Mouse (Mus musculus) G1E-ER4 (cell line): ENCODE results near the gene Pcbp3. TPM values are rescaled to one million over a fixed set of nuclear protein-coding genes. Genes with fewer than 3 reads are reported as not detected.

Experiments
- GATA1 ChIP-seq: IDR thresholded peaks from one replicate; pipeline ENCODE4 v1.8.0; 2012; ENCODE audit warnings: low read length, inconsistent platforms
- polyA plus RNA-seq: library from polyadenylated mRNA; stranded (reverse); fragments of >175 nt; gene quantifications from 2 replicates; pipeline ENCODE4 v1.2.3, GENCODE M21; 2012

The Pcbp3 gene
- polyA plus RNA-seq, 1 experiment: 0.31 TPM

GRCm38 (mm10) chr10:76832841-76833240 lies 128.8 kb downstream of the Pcbp3 start:
- TF ChIP-seq GATA1: no peak

DNA sequence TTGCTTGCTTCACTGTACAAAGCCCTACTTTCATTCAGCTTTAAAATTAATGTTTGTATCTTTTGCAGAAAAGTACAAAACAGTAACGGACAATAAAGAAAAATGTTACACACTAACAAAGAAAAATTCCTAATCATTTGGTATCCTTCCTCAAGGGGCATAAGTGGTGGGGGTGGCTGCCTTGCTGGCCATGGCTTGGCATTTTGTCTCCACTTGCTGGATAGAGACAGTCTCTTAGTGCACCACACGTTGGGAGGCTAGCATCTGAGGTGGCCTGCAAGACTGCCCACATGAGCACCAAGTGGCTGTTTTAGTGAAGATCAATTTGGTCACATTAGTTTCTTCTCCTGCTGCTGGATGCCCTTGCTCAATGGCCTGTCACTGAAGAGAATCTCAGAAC lies 129.8 kb downstream of the Pcbp3 start:
- no peak for TF ChIP-seq GATA1

- TF ChIP-seq GATA1: no peak
Measured at GRCm38 (mm10) chr10:76831151-76831550, 130.5 kb downstream of the Pcbp3 start.

DNA sequence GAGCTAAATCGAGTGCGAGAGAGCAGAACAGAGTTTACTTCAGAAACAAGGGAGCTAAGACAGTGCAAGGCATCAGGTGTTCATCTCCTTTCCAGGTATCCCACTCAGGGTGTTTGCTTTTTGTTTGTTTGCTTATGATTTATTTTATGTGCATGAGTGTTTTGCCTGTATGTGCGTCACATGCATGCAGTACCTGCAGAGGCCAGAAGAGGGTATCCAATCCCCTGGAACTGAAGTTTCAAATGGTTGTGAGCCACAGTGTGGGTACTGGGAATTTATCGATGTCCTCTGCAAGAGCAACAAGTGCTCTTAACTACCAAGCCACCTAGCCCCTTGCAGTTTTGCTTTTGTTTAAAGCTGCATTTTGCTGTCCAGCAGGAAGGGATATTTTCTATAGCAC lies 132.8 kb downstream of the Pcbp3 start:
- TF ChIP-seq GATA1: no peak

DNA sequence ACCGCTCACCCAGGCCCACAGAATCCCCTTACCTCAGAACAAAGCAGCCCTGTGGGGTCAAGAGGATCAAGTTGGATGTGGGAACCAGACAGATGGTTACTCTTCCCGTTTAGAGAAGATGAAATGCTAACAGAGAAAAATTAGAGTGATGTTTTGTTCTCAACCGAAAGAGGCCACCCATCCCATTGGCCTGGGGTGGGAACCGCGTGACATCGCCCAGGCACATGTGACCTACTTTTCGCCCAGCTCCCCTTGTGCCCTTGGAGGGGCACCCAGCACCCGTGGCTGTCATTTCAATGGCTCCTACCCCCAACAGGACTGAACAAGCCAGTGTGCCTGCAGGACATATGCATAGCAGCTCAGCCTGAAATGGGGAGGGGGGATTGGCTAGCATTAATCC lies 139.0 kb downstream of the Pcbp3 start:
- TF ChIP-seq GATA1: no peak

DNA sequence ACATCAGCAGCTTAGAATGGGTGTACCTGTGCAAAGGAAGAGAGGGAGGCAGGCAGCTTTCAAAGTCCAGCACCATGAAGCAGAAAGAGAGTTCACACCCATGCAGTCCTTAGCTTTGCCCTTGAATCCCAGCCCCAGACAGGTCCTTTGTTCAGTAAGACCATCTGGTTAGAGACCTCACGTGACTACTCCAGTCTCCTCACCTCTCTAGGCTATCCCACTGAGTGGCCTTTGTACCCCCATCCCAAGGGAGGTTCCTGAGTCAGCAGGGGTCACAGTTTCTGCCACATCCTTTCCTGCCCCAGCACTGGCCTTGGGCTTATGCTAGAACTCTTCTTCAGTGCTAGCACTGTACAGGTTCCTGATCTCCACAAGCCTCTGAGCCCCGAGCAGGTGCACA lies 142.4 kb downstream of the Pcbp3 start:
- TF ChIP-seq GATA1: no peak

- TF ChIP-seq GATA1: no peak
Measured at GRCm38 (mm10) chr10:76818337-76818736, 143.3 kb downstream of the Pcbp3 start.

DNA sequence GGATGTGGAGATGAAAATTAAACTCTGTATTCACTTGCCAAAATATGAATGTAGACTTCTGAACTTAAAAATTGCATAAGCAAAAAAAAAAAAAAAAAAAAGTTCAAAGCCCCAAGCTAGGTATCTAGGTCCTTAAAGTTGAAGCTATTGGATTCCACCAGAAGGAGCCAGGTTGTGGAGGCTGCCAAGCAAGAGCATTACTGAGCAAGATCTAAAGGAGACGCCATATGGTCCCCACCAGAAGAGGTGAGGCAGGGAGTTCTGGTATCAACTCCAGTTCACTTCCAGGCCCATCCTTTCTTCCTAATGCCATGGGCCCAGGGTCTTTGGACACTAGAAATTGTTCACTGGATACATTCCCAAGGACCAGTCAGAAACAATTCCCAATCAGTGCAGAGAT lies 144.8 kb downstream of the Pcbp3 start:
- no peak for TF ChIP-seq GATA1

DNA sequence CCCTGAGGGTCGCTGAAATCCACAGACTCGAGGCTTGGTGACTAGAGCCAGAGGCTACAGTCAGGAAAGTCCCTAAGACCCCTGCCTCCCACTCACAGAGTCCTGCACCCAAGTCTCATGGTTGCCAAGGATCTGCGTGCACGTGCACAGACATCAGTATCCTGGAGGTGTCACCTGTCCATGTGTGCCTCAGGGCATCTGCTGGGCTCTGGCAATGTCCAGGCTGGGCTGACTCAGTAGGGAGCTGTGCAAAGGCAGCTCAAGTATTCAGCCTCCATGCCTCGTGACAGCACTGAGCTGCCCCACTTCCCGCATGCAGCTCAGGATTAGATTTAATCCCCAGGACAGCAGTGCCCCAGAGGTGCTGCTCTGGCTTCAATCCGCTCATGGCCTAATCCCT lies 145.3 kb downstream of the Pcbp3 start:
- no peak for TF ChIP-seq GATA1

DNA sequence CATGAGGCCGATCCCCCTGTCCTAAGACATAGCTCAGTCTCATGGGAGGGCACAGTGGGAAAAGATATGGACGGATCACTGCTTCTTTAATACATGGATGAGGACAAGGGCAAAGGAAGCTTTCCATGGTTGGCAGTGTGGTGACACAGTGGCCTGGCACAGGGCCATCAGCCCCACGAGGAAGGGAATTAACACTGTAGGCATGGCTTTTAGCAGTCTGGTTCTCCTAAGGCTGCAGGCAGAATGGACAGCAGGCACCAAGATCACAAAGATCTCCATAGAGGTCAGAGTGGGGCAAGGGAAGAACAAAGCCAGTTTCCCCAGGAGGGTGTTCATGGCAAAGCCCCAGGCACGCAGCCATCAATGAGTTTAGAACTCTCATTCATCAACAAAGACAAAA lies 146.2 kb downstream of the Pcbp3 start:
- no peak for TF ChIP-seq GATA1

- no peak for TF ChIP-seq GATA1
Measured at GRCm38 (mm10) chr10:76814811-76815210, 146.9 kb downstream of the Pcbp3 start.

DNA sequence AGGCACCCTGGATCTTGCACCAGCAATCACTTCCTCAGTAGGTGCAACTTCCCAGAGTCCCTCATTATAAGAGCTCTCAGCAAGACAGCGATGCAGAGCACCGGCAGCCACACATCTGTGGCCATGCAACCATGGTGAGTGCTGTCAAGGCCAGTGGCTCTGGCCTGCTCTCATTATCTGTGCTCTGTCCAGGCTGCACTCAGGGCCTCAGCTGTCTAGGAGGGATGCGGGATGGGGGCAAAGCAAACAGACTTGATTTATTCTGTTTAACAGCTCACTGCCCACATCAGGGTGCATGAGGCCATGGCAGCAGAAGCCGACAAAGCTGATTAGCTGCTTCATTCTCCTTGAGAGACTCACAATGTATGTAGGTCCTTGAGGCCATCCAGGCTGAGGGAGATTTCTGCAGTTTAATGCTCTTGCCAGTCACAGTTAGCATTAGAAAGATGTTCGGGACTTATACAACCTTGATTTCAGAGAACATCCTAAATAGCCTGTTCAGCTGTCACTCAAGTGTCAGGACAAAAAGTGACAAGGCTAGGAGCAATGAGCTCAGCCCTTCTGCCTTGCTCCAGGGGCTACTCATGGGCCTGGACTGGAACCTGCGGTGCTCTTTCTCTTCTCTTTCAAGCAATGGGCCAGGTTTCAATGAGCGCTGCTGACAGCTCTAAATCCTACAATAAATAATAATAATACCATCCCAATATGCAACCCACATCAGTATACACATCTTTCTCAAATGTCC lies 151.6 kb downstream of the Pcbp3 start:
- no peak for TF ChIP-seq GATA1

GRCm38 (mm10) chr10:76809439-76809838 lies 152.2 kb downstream of the Pcbp3 start:
- TF ChIP-seq GATA1: no peak

DNA sequence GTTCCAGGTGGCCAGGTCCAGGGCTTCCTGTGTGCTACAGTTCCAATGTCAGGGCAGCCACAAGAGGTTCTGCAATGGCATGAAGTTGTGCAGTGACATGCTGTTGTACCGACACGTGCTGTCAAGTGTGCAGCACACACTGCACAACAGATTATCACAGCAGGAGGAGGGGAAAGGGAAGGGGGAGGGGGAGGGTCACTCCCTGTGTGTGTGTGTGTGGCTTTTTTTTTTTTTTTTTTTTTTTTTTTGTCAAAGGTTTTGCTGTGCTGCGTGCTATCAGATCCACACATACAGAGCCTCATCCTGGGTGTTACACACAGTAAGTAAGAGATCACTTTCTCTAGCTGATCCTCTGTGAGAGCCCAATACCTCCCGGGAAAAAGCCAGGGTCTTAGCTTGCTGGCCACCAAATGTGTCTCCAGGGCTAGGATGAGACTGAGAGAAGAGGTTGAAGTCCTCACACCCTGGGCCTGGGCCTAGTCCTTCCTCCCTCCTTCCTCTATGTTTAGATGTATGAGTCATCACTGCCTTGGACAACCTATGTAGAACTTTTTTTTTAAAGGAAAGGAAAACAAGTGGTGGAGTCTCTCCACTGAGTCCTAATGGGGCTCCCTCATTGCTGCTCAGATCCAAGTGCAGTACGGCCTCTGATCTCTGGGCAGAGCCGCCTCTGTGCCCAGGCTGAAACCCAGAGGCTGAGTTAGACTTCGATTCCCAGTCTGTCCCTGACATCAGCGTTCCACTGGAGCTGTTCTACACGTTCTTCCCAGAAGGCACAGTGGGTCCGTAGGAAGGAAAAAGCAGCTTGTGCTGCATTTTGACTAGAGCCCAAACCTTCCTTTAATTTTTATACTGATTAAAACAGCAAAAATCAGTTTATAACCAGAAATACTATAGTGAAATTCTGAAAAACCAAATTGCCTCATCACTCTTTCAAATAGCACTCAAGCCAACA lies 153.0 kb downstream of the Pcbp3 start:
- TF ChIP-seq GATA1: no peak

DNA sequence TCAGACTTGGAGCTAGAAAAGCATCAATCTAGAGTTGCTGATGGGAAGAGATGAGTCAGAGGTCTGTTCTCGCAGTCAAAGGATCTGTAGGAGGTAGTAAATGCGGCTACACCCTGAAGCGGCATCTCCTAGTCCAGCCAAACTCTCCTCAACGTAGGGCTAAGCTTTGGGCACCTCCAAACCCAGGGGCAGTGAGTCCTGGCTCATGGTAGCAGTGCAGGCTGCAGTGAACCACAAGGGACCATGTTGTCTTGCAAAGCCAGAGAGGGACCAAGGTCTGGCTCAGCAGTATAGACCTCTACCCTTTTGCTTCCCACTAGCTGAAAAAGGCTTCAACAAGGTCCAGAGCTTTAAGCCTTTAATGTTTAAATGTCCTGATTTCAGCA lies 159.2 kb downstream of the Pcbp3 start:
- no peak for TF ChIP-seq GATA1

- TF ChIP-seq GATA1: no peak
Measured at GRCm38 (mm10) chr10:76801841-76802499, 159.7 kb downstream of the Pcbp3 start.
